Mouse (Mus musculus) lung, postnatal 0 days (tissue): ENCODE measurements at regions not wholly inside any gene's neighbourhood (a gene's known extent, or its start where the extent isn't known, plus 50 kb on each side); places are given as distances from the start of the nearest gene placed in this dataset.
A peak's percentile ranks its signal among the peaks of the same experiment; 100 is the strongest.

Experiments
- ATAC-seq: fragments of 200-750 bp; cut with Nextera tagmentation; 2 replicates; pipeline ENCODE4 v1.8.0; 2017; ENCODE audit warnings: moderate library complexity
- DNase-seq: peaks from one replicate; pipeline ENCODE4 v3.0.0-alpha.2; 2016; ENCODE audit warnings: low spot score
- H3K27ac ChIP-seq: fragments of 300-500 bp; sonication (generic); 2 replicates; pipeline ENCODE4 v1.5.1; 2014; ENCODE audit warnings: antibody characterized with exemption, mild to moderate bottlenecking, low read length, mixed read lengths
- H3K27me3 ChIP-seq: fragments of 300-500 bp; sonication (generic); replicated peaks from 2 replicates; pipeline ENCODE4 v1.6.1; 2014; ENCODE audit warnings: low read length, mixed read lengths; ENCODE audit not compliant: insufficient read depth
- H3K36me3 ChIP-seq: fragments of 300-500 bp; sonication (generic); 2 replicates; pipeline ENCODE4 v1.6.1; 2014; ENCODE audit warnings: low read length, mixed read lengths; ENCODE audit not compliant: insufficient read depth
- H3K4me1 ChIP-seq: fragments of 300-500 bp; sonication (generic); 2 replicates; pipeline ENCODE4 v1.6.1; 2014; ENCODE audit warnings: antibody characterized with exemption, low read depth, low read length, mixed read lengths; ENCODE audit not compliant: insufficient read depth
- H3K4me2 ChIP-seq: fragments of 300-500 bp; sonication (generic); replicated peaks from 2 replicates; pipeline ENCODE4 v1.6.1; 2014; ENCODE audit warnings: low read depth, mild to moderate bottlenecking, low read length, moderate library complexity, mixed read lengths
- H3K4me3 ChIP-seq: fragments of 300-500 bp; sonication (generic); 2 replicates; pipeline ENCODE4 v1.5.1; 2014; ENCODE audit warnings: low read depth, low read length
- H3K9ac ChIP-seq: fragments of 300-500 bp; sonication (generic); replicated peaks from 2 replicates; pipeline ENCODE4 v1.6.1; 2014; ENCODE audit warnings: low read depth, mild to moderate bottlenecking
- H3K9me3 ChIP-seq: fragments of 300-500 bp; sonication (generic); 2 replicates; pipeline ENCODE4 v1.6.1; 2016; ENCODE audit warnings: low read length, mixed read lengths
- CTCF ChIP-seq: IDR thresholded peaks from 2 replicates; pipeline ENCODE4 v1.5.1; 2016; ENCODE audit warnings: antibody characterized with exemption, mild to moderate bottlenecking
- EP300 ChIP-seq: IDR thresholded peaks from 2 replicates; pipeline ENCODE4 v1.6.1; 2016; ENCODE audit warnings: antibody characterized with exemption, mild to moderate bottlenecking, control low read depth
- WGBS: fragments of 180-500 bp; shearing (Covaris S2); extraction: QIAGEN DNeasy Blood & Tissue Kit; methylation state at CpG from one replicate; pipeline ENCODE4 v1.1.7; 2014; 5-methylcytosine and 5-hydroxymethylcytosine counted together

DNA sequence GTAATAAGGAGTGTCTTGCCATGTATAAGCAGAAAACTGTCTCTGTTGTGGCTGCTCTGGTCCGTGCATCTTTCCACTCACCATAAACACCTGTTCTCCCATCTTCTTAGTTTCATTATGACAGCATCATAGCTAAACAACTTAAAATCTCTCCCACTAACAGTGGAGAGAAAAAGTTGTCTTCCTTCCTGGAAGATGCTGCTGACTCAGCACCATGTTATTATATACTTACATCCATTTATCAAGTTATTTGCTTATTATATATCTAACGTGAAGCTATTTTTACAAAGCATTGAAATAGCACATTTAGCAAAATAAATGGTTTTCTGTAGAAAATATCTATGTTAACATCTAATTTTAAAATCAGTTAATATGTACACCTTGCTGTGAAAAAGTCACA, 180.3 kb upstream of the Hs3st1 start:
- no peak overlapping the region for H3K4me3 ChIP-seq
- H3K27me3 ChIP-seq = no peaks in the 10 kb centered on the region
- no peaks in the 10 kb centered on the region for H3K36me3 ChIP-seq
- no peak for TF ChIP-seq EP300
- no peak for TF ChIP-seq CTCF
- no peak overlapping the region for H3K27ac ChIP-seq
- H3K9ac ChIP-seq = no peak overlapping the region
- H3K4me1 ChIP-seq = no peaks in the 10 kb centered on the region
- no peak overlapping the region for H3K4me2 ChIP-seq
- WGBS = 64% methylated on average over 2 of the region's 2 CpGs
- no peaks in the 10 kb centered on the region for H3K9me3 ChIP-seq
- ATAC-seq = no peak
- DNase-seq = no peak

DNA sequence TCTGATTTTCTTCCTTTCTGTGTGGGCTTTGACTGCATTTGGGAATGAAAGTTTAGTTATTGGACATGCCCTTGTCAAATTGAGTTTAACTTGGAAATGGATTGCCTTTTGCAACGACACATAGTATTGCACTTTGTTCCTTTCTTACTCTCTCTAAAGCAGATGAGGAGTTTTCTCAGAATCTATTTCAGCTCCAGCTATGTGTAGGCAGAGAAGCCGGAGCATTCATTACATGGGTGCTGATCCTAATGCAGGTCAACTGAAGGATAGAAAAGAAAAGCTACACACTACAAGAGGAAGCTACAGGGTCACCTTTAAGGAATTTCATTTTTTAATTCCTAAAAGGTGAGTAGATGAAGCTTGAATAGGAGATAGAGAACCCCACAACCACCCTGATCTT, 176.6 kb upstream of the Hs3st1 start:
- 79% methylated on average over 2 of the region's 2 CpGs for WGBS
- ATAC-seq (no peak), DNase-seq (no peak)
- TF ChIP-seq CTCF (no peak), EP300 (no peak)
- Histone ChIP-seq H3K4me1 (no peaks in the 10 kb centered on the region), H3K27ac (no peak overlapping the region), H3K9ac (no peak overlapping the region), H3K4me2 (no peak overlapping the region), H3K27me3 (no peaks in the 10 kb centered on the region), H3K36me3 (no peaks in the 10 kb centered on the region), H3K4me3 (no peak overlapping the region), H3K9me3 (no peaks in the 10 kb centered on the region)

DNA sequence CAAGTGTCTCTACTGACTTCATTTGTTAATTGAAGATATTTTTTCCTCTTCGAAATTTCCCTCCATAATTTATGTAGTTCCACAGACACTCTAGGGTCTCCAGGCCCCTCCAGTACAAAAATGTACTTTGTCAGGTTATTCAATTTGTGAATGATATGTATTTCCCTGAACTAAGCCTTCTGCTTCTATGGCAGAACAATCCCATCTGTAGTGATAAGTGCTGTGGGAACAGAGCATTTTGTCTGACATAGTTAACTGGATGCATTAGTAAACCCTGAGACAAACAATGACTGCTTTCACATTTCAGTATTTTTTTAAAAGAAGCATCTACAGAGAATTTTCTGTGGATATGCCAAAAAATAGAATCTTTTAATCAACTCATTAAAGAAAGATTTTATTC, 154.1 kb upstream of the Hs3st1 start:
- 70% methylated on average over 1 of the region's 1 CpGs for WGBS
- ATAC-seq = no peak

DNA sequence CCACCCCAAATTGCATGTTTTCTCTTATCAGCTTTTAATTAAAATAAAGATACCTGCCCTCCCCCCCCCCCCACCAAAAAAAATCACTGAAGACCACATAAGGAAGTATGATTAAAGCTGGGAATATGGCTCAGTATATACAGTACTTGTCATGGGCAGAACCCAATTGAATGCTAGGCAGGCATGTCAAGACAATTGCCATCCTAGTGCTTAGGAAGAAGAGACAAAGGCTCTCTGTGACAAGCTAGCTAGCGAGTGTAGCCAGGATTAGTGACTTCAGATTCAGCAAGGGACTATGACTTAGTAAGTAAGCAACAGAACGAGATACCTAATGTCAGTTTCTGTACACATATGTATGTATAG, 116.4 kb upstream of the Hs3st1 start:
- no peak overlapping the region for H3K27ac ChIP-seq
- no peaks in the 10 kb centered on the region for H3K4me1 ChIP-seq
- no peak overlapping the region for H3K4me3 ChIP-seq
- H3K9ac ChIP-seq = no peak overlapping the region
- DNase-seq = no peak
- 68% methylated on average over 2 of the region's 2 CpGs for WGBS
- no peaks in the 10 kb centered on the region for H3K36me3 ChIP-seq
- H3K4me2 ChIP-seq = no peak overlapping the region
- no peaks in the 10 kb centered on the region for H3K9me3 ChIP-seq
- TF ChIP-seq CTCF (no peak), EP300 (no peak)
- no peaks in the 10 kb centered on the region for H3K27me3 ChIP-seq
- ATAC-seq = no peak

More for the DNA sequence above, 154.1 kb upstream of the Hs3st1 start:
- no peaks in the 10 kb centered on the region for H3K36me3 ChIP-seq
- no peak overlapping the region for H3K4me2 ChIP-seq
- H3K4me3 ChIP-seq = no peak overlapping the region
- no peak for DNase-seq
- no peaks in the 10 kb centered on the region for H3K9me3 ChIP-seq
- no peaks in the 10 kb centered on the region for H3K4me1 ChIP-seq
- no peak for TF ChIP-seq EP300
- no peak for TF ChIP-seq CTCF
- H3K27me3 ChIP-seq = no peaks in the 10 kb centered on the region
- no peak overlapping the region for H3K27ac ChIP-seq
- H3K9ac ChIP-seq = no peak overlapping the region

DNA sequence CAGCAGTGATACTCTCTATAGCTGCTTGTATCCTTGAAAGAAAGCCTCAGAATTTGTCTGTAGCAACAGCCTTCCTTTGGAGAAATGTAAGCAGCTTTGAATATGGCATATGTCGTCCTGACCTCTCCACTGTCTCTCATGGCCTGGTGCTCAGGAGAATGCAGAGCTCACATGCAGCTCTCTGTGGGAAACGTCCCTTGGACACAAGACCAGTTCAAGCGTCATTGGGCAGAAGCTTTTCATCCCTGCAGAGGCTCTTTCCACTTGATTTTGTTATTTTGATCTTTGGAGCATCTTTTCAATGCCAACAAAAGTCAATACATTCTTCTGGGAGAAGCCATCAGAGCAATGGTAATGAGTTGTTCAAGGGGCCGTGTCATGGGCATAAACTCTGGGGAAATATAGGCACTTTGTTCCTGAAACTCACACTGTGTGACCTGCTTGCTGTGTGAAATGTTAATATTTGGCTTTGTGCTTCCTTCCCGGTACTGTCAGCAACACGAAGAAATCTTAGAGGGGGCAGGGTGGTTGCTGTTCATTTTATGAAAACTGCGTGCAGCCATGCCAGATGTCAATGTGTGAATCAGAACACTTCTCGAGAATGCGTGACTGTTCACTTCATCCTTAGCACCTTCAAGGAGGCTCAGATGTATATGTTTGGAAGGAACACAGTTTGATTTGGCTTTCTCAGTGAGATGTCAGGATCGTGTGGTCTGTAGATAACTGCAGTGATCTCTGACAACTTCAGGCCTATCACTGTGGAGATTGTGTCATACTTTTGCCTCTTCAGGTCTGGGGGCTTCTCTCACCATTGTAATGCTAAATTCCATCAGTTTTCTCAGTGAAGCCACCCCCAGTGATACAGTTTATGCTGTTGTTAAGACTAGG, 115.8 kb upstream of the Hs3st1 start:
- H3K27me3 ChIP-seq = no peaks in the 10 kb centered on the region
- TF ChIP-seq CTCF (no peak), EP300 (0 out of 2 replicates have a peak, but pooled peaks have one; percentile 13)
- no peak for ATAC-seq
- no peak overlapping the region for H3K4me2 ChIP-seq
- WGBS = 51% methylated on average over 10 of the region's 10 CpGs
- H3K36me3 ChIP-seq = no peaks in the 10 kb centered on the region
- H3K9me3 ChIP-seq = no peaks in the 10 kb centered on the region
- H3K27ac ChIP-seq = no peak overlapping the region
- DNase-seq = no peak
- no peak overlapping the region for H3K4me3 ChIP-seq
- no peak overlapping the region for H3K9ac ChIP-seq
- H3K4me1 ChIP-seq = no peaks in the 10 kb centered on the region

DNA sequence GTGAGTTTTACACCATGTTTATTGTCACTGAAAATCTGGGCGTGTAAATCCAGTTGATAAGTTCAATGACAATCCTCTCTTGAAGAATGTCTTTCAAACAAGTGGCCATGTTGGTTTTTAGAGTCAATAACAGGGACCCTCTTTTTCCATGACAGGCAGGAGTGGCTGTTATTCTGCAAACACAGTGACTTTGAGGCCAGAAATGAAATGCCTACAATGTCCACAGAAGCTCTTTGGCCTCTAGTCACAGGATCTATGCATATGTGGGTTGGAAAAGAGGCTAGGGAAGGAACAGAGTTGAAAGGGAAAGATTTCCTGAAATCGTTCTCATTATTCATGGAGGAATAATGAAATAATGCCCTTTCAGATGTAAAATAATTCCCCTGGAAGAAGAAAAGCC, 101.9 kb upstream of the Hs3st1 start:
- Histone ChIP-seq H3K9ac (no peak overlapping the region), H3K4me2 (no peak overlapping the region), H3K9me3 (no peaks in the 10 kb centered on the region), H3K27me3 (no peaks in the 10 kb centered on the region), H3K4me1 (no peaks in the 10 kb centered on the region), H3K36me3 (no peaks in the 10 kb centered on the region), H3K27ac (no peak overlapping the region), H3K4me3 (no peak overlapping the region)
- ATAC-seq (no peak), DNase-seq (no peak)
- WGBS = 57% methylated on average over 2 of the region's 2 CpGs
- TF ChIP-seq EP300 (no peak), CTCF (no peak)
